Mouse (Mus musculus) ES-Bruce4 (cell line): Measurements from ENCODE around the gene Zfp462. TPM values are rescaled to one million over a fixed set of nuclear protein-coding genes. Genes with fewer than 3 reads are reported as not detected.

ENCODE experiments used
- H3K27ac ChIP-seq: 2 replicates; pipeline ENCODE4 v1.5.1; 2012; ENCODE audit warnings: low read length, inconsistent platforms; ENCODE audit not compliant: insufficient read depth
- H3K27me3 ChIP-seq: 2 replicates; pipeline ENCODE4 v1.6.1; 2012; ENCODE audit warnings: mild to moderate bottlenecking, low read length, inconsistent platforms; ENCODE audit not compliant: control insufficient read depth, poor library complexity, insufficient read depth, severe bottlenecking
- H3K36me3 ChIP-seq: 2 replicates; pipeline ENCODE4 v1.6.1; 2012; ENCODE audit warnings: inconsistent platforms, mild to moderate bottlenecking, low read length, moderate library complexity; ENCODE audit not compliant: control insufficient read depth, poor library complexity, insufficient read depth, severe bottlenecking
- H3K4me1 ChIP-seq: one replicate; pipeline ENCODE4 v1.8.1; 2011; ENCODE audit warnings: low read length; ENCODE audit not compliant: control insufficient read depth, insufficient read depth
- H3K4me3 ChIP-seq: 2 replicates; pipeline ENCODE4 v1.5.1; 2011; ENCODE audit warnings: low read depth, mild to moderate bottlenecking, low read length
- H3K9ac ChIP-seq: 2 replicates; pipeline ENCODE4 v1.6.1; 2012; ENCODE audit warnings: low read depth, mild to moderate bottlenecking, inconsistent platforms; ENCODE audit not compliant: poor library complexity, severe bottlenecking
- H3K9me3 ChIP-seq: replicated peaks from 2 replicates; pipeline ENCODE4 v1.6.1; 2012; ENCODE audit warnings: mild to moderate bottlenecking, low read length, inconsistent platforms; ENCODE audit not compliant: control insufficient read depth, poor library complexity, insufficient read depth, severe bottlenecking
- CTCF ChIP-seq: IDR thresholded peaks from one replicate; pipeline ENCODE4 v1.8.1; 2011; ENCODE audit warnings: low read depth, low read length
- EP300 ChIP-seq: IDR thresholded peaks from 2 replicates; pipeline ENCODE4 v1.6.1; 2011; ENCODE audit warnings: low read depth, low read length; ENCODE audit not compliant: insufficient read depth
- POLR2A ChIP-seq: IDR thresholded peaks from one replicate; pipeline ENCODE4 v1.8.1; 2011; ENCODE audit warnings: low read length; ENCODE audit not compliant: insufficient read depth
- polyA plus RNA-seq: library from polyadenylated mRNA; stranded (reverse); fragments of >200 nt; gene quantifications from 2 replicates; pipeline ENCODE4 v1.2.4, GENCODE M21; 2011; ENCODE audit warnings: low read depth; ENCODE audit not compliant: missing spikeins, insufficient read depth, insufficient read length

Zfp462 gene
- polyA plus RNA-seq, 1 experiment = 124 TPM

DNA sequence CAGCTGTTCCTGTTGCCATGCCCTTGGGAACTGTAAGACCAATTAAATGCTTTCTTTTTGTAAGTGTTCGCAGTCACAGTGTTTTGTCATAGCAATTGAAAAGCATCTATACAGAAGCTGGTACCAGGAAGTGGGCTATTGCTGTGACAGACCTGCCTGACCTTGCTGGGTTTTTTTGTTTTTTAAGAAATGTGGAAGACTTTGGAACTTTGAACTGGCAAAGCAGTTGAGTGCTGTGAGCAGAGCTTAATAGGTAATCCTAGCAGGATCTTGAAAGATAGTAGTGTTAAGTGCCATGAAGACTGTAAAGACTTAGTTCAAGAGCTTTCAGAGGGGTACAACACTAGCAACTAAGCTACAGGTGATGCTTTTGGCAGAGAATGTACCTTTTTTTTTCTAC, 7.7 kb upstream of the Zfp462 start:
- no peak overlapping the region for H3K4me3 ChIP-seq
- H3K36me3 ChIP-seq = no peaks in the 10 kb centered on the region
- no peak overlapping the region for H3K27ac ChIP-seq
- H3K27me3 ChIP-seq = no peaks in the 10 kb centered on the region
- no peak for TF ChIP-seq EP300
- no peak for TF ChIP-seq CTCF
- no peak for TF ChIP-seq POLR2A
- no peak overlapping the region for H3K9ac ChIP-seq
- no peaks in the 10 kb centered on the region for H3K9me3 ChIP-seq
- H3K4me1 ChIP-seq = peaks cover 3% of the 10 kb centered on the region

DNA sequence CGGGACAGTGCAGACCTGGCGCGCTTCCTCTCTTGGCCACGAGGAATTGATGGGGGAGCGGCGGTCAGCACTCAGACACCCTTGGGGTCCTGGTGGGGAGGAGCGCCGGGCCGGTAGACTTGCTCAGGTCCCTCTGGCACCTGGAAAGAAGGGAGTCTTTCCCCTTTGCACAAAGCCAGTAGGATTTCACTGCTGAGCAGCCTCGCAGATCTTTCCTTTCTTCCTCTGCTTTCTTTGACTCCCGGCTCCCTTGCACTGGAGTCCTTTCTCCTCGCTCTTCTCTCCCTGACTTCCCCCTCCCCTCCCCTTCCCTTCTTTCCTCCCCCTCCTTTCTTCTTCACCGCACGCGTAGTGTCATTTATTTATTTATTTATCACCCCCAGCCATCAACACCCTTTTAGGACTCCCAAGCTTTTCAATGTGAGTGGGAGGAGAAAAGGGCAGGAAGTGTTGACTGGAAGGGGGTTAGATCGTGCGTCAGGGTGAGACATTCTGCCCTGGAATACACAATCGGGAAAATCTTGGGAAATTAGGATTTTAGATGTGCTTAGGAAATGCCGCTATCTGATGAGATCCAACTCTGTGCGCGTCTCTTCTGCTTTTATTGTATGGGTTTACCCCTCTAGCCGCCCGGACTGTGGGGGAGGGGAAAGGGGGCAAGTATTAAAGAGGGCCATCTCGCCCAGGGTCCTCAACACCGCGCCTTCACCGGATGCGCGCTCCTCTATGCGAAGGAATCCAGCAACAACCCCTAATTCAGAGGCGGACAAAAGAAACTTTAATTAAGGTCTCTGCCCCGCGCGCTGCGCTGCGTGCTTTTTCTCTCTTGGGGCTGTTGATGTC, 976 bp downstream of the Zfp462 start:
- Histone ChIP-seq H3K27ac (peak overlapping the region; percentile 91), H3K9me3 (no peaks in the 10 kb centered on the region), H3K27me3 (no peaks in the 10 kb centered on the region), H3K4me3 (peak overlapping the region; percentile 93), H3K9ac (peak overlapping the region; percentile 89), H3K4me1 (no peaks in the 10 kb centered on the region), H3K36me3 (no peaks in the 10 kb centered on the region; the same call in none of the 2 replicates)
- TF ChIP-seq EP300 (0 out of 2 replicates have a peak, but pooled peaks have one; percentile 56), POLR2A (no peak)

DNA sequence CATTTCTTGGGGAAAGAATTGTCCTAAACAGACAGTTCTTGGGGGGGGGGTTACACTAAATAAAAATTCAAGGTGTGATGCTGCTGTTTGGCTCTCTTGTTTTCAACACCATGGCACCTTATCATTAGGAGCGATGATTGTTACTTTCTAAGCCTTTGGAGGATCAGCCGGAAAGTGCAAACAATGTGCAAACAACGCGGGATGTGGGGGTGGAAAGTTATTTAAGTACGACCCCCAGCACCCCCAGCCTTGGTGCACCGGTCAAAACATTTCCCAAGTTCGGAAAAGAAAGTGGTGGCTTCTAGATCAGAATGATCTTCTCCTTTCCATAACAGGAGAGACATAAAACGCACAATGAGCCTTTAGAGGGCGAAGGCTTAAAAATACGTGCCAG, 1.8 kb downstream of the Zfp462 start:
- Histone ChIP-seq H3K36me3 (no peaks in the 10 kb centered on the region; the same call in none of the 2 replicates), H3K4me3 (peak overlapping the region; percentile 61), H3K9ac (peak overlapping the region; percentile 89), H3K4me1 (no peaks in the 10 kb centered on the region), H3K9me3 (no peaks in the 10 kb centered on the region), H3K27ac (peak overlapping the region; percentile 91), H3K27me3 (no peaks in the 10 kb centered on the region)
- TF ChIP-seq CTCF (no peak), POLR2A (no peak), EP300 (no peak)

DNA sequence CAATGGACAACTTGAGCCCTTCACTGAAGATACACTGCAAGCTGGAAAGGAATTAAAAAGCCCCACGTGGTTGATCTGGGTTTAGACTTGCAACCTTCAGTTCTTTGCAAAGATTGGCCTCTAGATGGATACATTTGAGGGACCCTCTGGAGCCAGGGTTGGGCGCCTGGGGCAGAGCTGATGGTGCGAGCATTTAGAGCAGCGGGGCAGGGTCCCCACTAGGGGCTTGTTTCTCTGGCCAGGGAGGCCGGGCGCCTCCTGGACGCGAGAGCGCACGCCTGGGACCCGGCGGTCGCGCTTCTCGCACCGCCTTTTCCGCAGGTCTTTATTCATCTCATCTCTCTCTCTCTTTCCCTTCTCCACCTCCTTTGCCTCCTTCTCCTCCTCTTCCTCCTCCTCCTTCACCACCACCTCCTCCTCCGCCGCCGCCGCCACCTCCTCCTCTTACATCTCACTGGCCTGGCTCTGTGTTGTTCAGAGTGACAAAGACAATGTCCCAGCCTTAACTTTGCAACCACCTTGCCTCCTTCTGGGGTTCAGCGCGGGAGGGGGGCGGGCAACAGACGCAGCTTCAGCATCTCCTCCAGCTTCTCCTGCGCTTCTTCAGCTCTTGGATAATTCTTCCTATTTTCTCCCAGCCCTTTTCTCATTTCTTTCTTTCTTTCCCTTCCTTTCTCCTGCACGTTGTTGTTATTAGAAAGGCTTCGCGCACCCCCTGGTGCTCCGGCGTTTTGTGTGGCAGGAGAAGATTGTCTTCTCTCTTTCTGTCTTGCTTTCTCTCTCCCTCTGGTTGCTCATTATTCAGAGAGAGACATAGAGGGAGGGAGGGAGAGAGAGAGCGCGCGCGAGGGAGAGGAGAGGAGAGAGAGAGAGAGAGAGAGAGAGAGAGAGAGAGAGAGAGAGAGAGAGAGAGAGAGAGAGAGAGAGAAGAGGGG, 2.5 kb downstream of the Zfp462 start:
- peak overlapping the region; percentile 98 for H3K4me3 ChIP-seq
- H3K27ac ChIP-seq = peak overlapping the region; percentile 91
- H3K9me3 ChIP-seq = no peaks in the 10 kb centered on the region
- no peaks in the 10 kb centered on the region for H3K27me3 ChIP-seq
- peak overlapping the region; percentile 89 for H3K9ac ChIP-seq
- H3K36me3 ChIP-seq = no peaks in the 10 kb centered on the region; the same call in none of the 2 replicates
- no peak for TF ChIP-seq POLR2A
- no peak for TF ChIP-seq CTCF
- TF ChIP-seq EP300 = no peak
- no peaks in the 10 kb centered on the region for H3K4me1 ChIP-seq

DNA sequence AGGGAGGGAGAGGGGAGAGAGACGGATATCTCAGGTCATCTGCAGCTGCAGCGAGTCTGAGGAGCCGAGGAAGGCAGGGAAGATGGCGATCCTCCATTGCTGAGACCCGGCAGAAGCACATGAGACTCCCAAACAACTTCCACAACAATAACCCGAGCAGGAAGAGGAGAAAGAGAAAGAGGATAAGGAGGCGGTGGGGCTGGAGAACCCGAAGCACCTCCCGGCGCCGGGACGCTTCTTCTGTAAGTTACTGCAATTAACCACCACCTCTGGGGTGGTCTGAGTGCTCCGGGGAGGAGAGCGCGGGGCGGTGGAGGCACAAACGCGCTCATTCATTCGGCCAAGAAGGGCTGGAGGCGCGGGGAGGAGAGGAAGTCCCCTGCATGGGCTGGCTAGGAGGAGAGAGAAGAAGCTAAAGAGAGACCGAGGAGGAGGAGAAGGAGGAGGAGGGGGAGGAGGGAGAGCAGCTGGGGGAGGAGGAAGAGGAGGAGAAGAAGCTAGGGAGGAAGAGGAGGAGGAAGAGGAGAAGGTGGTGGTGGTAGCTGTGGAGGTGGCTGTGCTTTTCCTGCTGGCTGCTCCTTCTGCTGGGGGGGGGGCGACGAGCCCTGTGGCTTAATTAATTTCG, 3.3 kb downstream of the Zfp462 start:
- Histone ChIP-seq H3K9ac (peak overlapping the region; percentile 89), H3K36me3 (peaks cover 2% of the 10 kb centered on the region), H3K9me3 (no peaks in the 10 kb centered on the region), H3K4me1 (no peaks in the 10 kb centered on the region), H3K4me3 (peak overlapping the region; percentile 98), H3K27ac (peak overlapping the region; percentile 91), H3K27me3 (no peaks in the 10 kb centered on the region)
- no peak for TF ChIP-seq EP300
- TF ChIP-seq CTCF = no peak
